8 mouse cellular contexts compared by ENCODE assay signal in the genomic region with DNA sequence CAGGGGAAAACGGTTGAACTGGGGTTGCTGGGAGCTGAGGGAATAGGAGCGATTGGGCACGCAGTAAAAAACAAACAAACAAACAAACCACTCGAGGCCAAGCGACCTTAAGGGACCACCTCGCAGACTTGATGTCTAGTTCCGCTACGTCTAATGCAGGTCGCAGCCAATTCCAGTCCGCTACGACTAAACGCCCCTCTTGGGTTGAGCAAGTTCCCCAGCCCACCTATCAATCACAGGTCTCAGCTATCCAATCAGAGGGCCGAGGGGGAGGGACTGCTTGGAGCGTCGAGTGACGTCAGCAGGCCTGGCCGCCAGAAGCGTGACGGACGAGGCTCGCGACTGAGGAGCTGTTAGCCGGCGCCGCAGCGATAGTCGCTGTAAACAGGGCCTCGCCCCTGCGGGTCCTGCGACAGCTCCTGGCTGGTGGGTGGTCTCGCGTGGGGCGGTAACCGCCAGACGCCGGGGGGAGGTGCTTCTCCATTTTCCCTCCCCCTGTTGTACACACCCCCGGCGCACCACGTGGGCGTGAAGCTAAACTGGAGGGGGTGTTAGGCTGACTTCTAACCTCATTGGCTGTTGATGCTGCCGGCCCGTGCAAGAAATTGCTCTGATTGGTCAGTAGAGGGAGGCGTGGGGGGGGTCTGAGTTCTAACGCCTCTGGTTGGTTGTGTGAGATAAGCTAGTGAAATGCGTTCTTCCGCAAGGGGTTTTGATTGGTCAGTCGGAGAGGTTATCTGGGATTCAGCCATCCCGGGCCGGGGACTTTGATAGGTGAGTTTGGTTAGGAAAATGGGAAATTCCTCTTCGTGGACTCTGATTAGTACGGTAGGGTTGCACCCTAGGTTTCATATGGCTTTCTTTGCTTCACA. TPM values are rescaled to one million over a fixed set of nuclear protein-coding genes. Genes with fewer than 3 reads are reported as not detected.
DNase-seq lines count a peak whose midpoint lies in the region; ATAC-seq lines count a peak whose summit lies in the region.

A730061H03Rik (minus strand) TSS at position 205 of the 872 bp plus-strand sequence.

- peaks cover 26% of the 10 kb centered on the region for H3K36me3 ChIP-seq in hindbrain, embryonic 12.5 days

- peak within 1 kb of the TSS; percentile 71 for H3K9ac ChIP-seq in hindbrain, embryonic 12.5 days

- H3K9me3 ChIP-seq in hindbrain, embryonic 12.5 days (replicated peaks): no peaks in the 10 kb centered on the region

- no peaks in the 10 kb centered on the region for H3K27me3 ChIP-seq in hindbrain, embryonic 12.5 days

- peak; percentile 97 for DNase-seq in NIH3T3 (ENCODE audit: low read depth)
- DNase-seq in cerebellum, postnatal 10 days: peak; percentile 99
- peak; percentile 97 to 100 for DNase-seq in frontal cortex, postnatal 10 days (ENCODE audit: low spot score in 2 of 2)
- DNase-seq in layer of hippocampus, postnatal 14 days (ENCODE audit: low spot score in 2 of 2): peak; percentile 98 to 99
- peak; percentile 98 for DNase-seq in lung, postnatal 14 days
- DNase-seq in retina, adult 2 months (ENCODE audit: low read depth, low spot score): peak; percentile 97
- DNase-seq in thymus, postnatal 36 days: peak; percentile 97 to 98

- H3K27ac ChIP-seq in hindbrain, embryonic 12.5 days: peak within 1 kb of the TSS; percentile 96

- H3K4me1 ChIP-seq in hindbrain, embryonic 12.5 days: peaks cover 20% of the 10 kb centered on the region

- ATAC-seq in hindbrain, embryonic 12.5 days (ENCODE audit: low FRiP score): peak; percentile 98

- WGBS in hindbrain, embryonic 12.5 days: under 1% methylated on average over 51 of the region's 51 CpGs

- peak within 1 kb of the TSS; percentile 64 for H3K4me3 ChIP-seq in hindbrain, embryonic 12.5 days

- peak within 1 kb of the TSS; percentile 89 for H3K4me2 ChIP-seq in hindbrain, embryonic 12.5 days (replicated peaks)

RNA-seq across cellular contexts. Expression of gene A730061H03Rik, which starts in this region (rescaled TPM):
- polyA plus RNA-seq in hindbrain, embryonic 12.5 days (2016; fragmentation: Nextera tagmentation; extraction: Ambion mirVana): 0.62 TPM in 1 of 2 replicates, not detected in the other
- total RNA-seq in layer of hippocampus, postnatal 14 days (2021): 1 to 10 TPM in 1 of 2 experiments, under 1 TPM in 1; 0.98 to 1.1 TPM

Comparison
In these comparisons a context has a peak if more than half of its experiments do, and no peak if none do; other contexts are left out.
1. Peak in every context shown above with its lines: DNase-seq, ATAC-seq, H3K4me3 ChIP-seq and H3K27ac ChIP-seq.
2. Peak in ATAC-seq, H3K4me3 ChIP-seq, H3K27ac ChIP-seq, H3K9ac ChIP-seq and H3K4me2 ChIP-seq in hindbrain, embryonic 12.5 days; RNA of the gene not detected or under 1 TPM.